Mouse (Mus musculus) adrenal gland, postnatal 4 days (tissue): Measurements from ENCODE around the gene Tnik. TPM values are rescaled to one million over a fixed set of nuclear protein-coding genes. Genes with fewer than 3 reads are reported as not detected.

Experiments
- DNase-seq, 2 experiments: peaks; one replicate each; pipeline ENCODE4 v3.0.0; 2021 to 2022; ENCODE audit warnings: low spot score in 2 of 2, mixed read lengths in 2 of 2
- microRNA-seq: library from miRNA; unstranded; fragments of <30 nt; microRNA quantifications from one replicate; pipeline ENCODE4 v1.2.0, GENCODE M21; 2021
- total RNA-seq, 2 experiments: library from RNA; stranded (reverse); gene quantifications; 2 replicates each; pipeline ENCODE4 v1.2.3; 2021

The Tnik gene
- total RNA-seq, 2 experiments from 2014 or later = 36.9 to 40.8 TPM

DNA sequence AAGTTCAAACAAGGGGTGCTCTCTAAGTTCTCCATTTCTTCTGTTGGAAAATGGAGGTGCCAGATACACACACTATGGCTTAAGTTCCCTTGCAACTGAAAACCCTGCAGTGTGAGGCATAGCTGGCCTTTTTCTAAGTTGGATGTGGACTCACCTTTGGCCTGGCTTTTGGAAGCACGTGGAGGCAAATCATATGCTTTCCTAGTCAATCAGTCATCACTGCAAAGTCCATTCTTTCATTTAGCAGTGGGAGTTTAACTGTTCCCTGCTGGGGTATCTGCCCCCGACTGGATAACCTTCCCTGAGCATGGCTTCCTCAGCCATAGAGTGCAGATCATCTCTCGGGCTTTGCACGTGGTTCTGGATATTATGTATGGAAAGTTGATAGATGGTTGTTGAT, 436.6 kb downstream of the Tnik start:
- no peak for DNase-seq

DNA sequence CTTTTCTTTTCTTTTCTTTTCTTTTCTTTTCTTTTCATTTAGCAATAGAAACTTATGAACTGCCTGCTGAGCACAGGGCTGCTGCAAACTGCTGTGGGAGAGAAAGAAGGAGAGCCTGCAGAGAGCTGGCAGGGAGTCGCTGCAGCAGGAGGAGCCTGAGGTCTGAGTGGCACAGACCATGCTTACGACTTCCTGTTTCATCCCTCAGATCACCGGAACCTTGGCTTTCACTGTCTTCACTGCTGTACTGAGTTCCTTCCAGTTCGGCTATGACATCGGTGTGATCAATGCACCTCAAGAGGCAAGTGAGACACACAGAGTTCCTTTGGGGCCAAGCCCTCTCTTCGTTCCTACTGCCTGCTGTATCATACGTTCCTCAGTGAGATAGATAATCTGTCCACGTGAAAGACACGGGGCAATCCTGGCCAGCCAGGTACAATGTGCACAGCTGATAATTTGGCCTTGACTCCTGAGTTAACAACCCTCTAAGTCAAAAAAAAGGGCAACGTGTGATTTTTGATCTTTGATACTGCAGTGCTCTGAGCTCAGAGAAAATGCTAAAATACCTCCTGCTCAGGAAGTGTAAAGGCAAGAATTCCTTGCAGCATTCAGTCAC, 442.6 kb downstream of the Tnik start:
- DNase-seq = no peak

DNA sequence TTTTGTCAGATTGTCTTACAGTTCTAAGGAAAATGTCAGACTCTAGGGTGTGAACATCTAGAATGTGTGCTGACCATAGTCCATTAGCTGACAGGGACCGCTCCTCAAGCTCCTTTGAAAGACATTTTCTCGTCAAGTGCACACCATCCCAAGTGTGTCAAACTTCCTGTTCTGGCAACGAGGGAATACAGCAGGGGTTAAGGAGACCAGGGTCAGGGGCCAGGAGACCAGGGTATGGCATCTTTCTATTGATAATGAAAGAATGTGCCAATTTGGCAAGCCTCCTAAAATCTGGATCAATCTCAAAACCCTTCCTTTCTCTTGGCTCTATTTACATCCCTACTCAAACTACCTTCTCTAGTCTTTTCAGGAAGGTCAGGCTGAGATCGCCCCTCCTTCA, 443.7 kb downstream of the Tnik start:
- DNase-seq = no peak

DNA sequence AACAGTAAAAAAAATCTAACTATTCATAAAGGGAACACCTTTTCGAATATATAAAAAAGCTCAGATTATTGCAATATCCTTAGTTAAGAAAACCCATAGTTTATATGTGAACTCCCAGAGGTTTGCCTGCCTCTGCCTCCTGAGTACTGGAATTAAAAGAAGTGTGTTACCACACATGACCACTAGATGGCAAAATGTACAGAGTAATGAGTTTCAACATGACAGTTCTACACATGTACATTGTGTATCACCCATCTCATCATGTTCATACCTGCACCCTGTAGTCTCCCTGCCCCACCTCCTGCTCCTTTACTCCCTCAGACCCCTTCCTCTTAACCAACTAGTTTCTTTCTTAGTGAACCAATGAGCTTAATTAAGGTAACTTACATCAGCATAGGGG, 446.7 kb downstream of the Tnik start:
- DNase-seq = no peak

DNA sequence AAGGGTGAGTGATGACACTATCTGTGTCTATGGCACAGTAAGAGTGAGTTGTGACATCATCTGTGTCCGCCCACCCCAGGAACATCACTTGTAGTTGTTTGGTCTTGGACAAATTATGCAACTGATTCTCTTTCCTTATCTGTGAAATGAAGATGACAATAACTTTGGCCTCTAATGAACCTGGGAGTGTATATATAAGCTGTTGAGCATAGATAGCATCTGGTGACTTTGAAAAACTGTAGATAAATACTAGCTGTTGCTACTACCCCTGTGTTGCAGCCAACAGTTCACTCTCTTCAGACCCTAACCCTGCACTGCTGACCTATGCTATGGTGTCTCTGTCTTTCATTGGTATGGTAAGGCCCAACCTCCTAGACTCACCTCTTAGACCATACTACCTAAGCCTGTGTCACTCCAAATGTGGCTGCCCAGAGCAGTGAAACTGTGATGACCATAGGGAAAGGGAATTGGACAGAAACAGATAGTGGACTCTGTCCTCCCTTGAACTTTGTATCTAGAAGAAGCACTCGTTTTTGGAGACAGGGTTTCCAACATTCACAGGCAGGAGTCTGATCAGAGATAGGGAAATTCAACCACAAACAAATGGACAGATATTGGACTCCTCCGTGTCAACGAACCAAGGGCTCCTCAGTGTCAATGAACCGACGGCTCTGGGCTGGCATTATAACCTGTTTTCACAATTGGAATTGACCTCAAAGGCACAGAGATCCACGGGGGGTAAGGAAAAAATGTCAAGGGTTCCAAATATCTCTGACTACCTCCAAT, 451.1 kb downstream of the Tnik start:
- no peak for DNase-seq

DNA sequence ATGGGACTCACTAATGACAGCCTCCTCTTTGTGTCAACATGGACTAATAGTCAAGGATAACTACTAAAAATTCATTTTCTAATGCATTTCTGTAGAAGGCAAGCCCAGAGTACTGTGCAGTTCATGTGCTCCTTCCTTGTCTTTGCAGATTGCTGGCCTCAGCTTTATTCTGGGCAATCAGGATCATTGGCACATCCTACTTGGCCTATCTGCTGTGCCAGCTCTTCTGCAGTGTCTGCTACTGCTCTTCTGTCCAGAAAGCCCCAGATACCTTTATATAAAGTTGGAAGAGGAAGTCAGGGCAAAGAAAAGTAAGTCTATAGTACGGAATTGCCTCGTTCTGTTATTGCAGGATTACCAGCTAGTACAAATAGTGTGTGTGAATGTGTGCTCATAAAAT, 455.5 kb downstream of the Tnik start:
- no peak for DNase-seq

DNA sequence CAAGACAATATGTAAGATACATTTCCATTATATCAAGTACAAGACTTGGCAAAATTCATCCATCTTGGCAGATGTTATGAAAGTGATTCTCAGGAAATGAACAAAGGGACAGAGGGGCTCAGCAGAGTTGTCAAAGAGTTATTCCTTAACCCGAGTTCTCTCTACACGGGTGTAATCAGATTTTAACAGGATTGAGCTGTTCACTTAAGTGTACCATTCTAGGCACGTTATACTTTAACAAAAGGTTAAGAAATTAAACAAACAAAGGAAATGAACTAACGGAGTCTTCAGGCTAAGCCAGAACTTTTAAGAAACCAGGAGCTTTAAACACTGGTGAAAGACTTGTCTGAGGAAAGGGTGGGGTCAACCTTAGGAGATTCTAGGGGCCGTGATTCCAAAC, 458.2 kb downstream of the Tnik start:
- DNase-seq = no peak

DNA sequence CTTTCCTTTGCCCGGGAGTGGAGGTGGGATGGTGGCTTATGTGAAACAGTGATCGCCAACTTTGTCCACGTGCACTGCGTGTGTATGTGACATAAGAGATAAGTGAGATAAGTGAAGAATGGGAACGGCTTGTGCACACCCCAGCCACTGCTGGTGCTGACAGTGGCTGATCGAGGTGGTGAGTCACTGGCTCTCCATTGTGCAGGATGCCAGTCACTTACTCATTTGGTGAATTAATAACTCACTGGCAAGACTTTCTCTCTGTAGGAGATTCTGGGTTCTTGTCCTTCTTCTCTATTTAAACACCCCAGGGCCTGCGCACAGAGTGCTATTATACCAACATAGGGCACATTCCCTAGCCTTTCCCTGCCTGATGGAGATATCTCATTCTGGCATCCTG, 458.8 kb downstream of the Tnik start:
- DNase-seq = no peak

DNA sequence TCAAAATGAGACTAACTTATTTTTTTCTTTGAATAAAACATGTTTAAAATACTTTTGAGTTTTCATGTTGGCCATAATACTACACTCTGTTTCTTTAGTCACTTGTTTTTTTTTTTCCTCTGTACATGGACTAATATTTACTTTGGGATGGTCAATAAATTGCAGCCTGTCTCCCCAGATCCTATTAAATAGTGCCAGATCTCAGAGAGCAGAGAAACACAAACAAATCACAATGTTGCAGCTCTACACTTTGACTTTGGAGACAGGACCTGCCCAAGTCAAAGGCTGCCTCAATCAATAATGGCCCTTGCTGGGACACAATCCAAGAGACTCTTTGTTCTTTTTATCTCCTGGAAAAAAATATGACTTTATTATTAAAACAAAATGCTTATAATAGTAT, 459.5 kb downstream of the Tnik start:
- DNase-seq = no peak

DNA sequence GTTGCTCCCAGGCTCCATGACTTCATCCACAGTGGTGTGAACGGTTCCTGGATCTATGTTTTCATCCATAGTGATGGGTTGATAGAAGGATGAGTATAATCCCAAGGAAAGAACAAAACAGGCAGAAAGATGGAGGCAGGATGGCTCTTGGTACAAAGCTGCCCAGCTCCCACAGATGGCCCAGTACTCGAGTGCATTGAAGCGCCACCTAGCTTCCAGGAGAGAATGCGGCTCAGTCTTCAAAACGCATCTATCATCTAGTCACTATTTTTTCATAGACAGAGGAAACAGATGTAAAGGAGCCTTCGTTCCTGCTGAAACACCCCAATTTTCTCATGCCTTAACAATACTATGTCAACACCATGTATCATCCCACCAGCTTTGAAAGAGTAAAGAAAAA, 460.5 kb downstream of the Tnik start:
- no peak for DNase-seq

DNA sequence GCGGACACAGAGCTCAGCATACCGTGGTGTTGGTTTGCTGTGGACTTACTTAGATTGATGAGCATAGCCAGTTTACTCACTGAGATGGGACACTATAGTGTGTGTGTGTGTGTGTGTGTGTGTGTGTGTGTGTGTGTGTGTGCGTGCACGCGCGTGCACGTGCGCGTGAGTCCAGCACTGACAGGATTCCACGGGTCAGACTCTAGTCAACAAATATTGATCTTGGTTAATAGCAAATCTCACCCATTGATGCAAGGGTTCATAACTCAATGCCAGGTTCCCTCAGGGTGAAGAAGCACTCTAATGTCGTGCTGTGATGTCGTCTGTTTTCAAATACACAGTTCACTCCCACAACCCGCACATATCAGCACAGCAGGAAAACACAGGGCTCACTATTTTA, 462.2 kb downstream of the Tnik start:
- DNase-seq = no peak

Small RNA genes within 50 kb of the gene (microRNA-seq; reads per million reads assigned to microRNA genes)
- not detected for gene Mir466q
